Mouse (Mus musculus) cerebellum, postnatal 25 days (tissue): ENCODE data around the gene Esrp2.
A peak's percentile ranks its signal among the peaks of the same experiment; 100 is the strongest.

Experiments
- DNase-seq, 2 experiments: peaks; one replicate each; pipeline ENCODE4 v3.0.0; 2021; ENCODE audit warnings: mixed read lengths in 2 of 2

Esrp2 gene

GRCm38 (mm10) chr8:106136156-106137130 is at the start of gene Esrp2:
Esrp2 (minus strand) TSS chr8:106136974.
- DNase-seq = no peak

- no peak for DNase-seq
Observed at GRCm38 (mm10) chr8:106186394-106186793, 49.6 kb upstream of the Esrp2 start.

GRCm38 (mm10) chr8:106185628-106186270 is 49.0 kb upstream of the Esrp2 start:
- peak; percentile 33 to 61 for DNase-seq

GRCm38 (mm10) chr8:106178428-106178827 is 41.7 kb upstream of the Esrp2 start:
- DNase-seq = no peak

- DNase-seq = no peak
Observed at GRCm38 (mm10) chr8:106177594-106177993, 40.8 kb upstream of the Esrp2 start.

GRCm38 (mm10) chr8:106176891-106177290 is 40.1 kb upstream of the Esrp2 start:
- no peak for DNase-seq

GRCm38 (mm10) chr8:106173566-106173965 is 36.8 kb upstream of the Esrp2 start:
- no peak for DNase-seq

GRCm38 (mm10) chr8:106169934-106170480 is 33.2 kb upstream of the Esrp2 start:
- no peak for DNase-seq

- peak in 1 of 2 experiments; percentile 63 for DNase-seq
Observed at GRCm38 (mm10) chr8:106169017-106169933, 32.5 kb upstream of the Esrp2 start.

GRCm38 (mm10) chr8:106168356-106169016 is 31.7 kb upstream of the Esrp2 start, which contains the start of gene Slc7a6:
Slc7a6 (plus strand) TSS chr8:106168857.
- peak; percentile 93 to 95 for DNase-seq

- peak; percentile 71 to 84 for DNase-seq
Observed at GRCm38 (mm10) chr8:106165460-106165859, 28.7 kb upstream of the Esrp2 start.

- no peak for DNase-seq
Observed at GRCm38 (mm10) chr8:106163251-106163650, 26.5 kb upstream of the Esrp2 start.

- no peak for DNase-seq
Observed at GRCm38 (mm10) chr8:106159876-106160275, 23.1 kb upstream of the Esrp2 start.

- no peak for DNase-seq
Observed at GRCm38 (mm10) chr8:106158381-106158780, 21.6 kb upstream of the Esrp2 start.

GRCm38 (mm10) chr8:106157419-106157818 is 20.6 kb upstream of the Esrp2 start:
- DNase-seq = no peak

GRCm38 (mm10) chr8:106152876-106153275 is 16.1 kb upstream of the Esrp2 start:
- DNase-seq = no peak

GRCm38 (mm10) chr8:106151041-106151440 is 14.3 kb upstream of the Esrp2 start:
- no peak for DNase-seq

GRCm38 (mm10) chr8:106150653-106151000 is 13.9 kb upstream of the Esrp2 start:
- no peak for DNase-seq

- DNase-seq = peak; percentile 91 to 93
Observed at GRCm38 (mm10) chr8:106149801-106150652, 13.3 kb upstream of the Esrp2 start, which contains the start of gene Pla2g15. Pla2g15 (plus strand) TSS chr8:106150399.

- no peak for DNase-seq
Observed at GRCm38 (mm10) chr8:106149025-106149424, 12.3 kb upstream of the Esrp2 start.
